Comparison of ENCODE assay signal across 18 mouse cellular contexts in genomic region chr10:39438905-39439304, GRCm38 (mm10).
A peak's percentile ranks its signal among the peaks of the same experiment; 100 is the strongest.
DNase-seq lines count a peak whose midpoint lies in the region; ATAC-seq and TF ChIP-seq lines count a peak whose summit lies in the region.
"Had no signal": no experiment of that assay in that cellular context is flagged by ENCODE, and none has a peak within 500 bp of the region (broad histone marks: within the 10 kb centered on the region; RNA-seq: fewer than 3 reads in every experiment).

No protein-coding gene starts in this region.

- no peaks in the 10 kb centered on the region for H3K36me3 ChIP-seq in hindbrain, embryonic 13.5 days
- no peaks in the 10 kb centered on the region for H3K36me3 ChIP-seq in hindbrain, embryonic 10.5 days
- no peaks in the 10 kb centered on the region for H3K36me3 ChIP-seq in midbrain, embryonic 11.5 days (ENCODE audit: control insufficient read depth, insufficient read depth, low read length)
- H3K36me3 ChIP-seq in midbrain, embryonic 14.5 days (ENCODE audit: control insufficient read depth, insufficient read depth, low read length): no peaks in the 10 kb centered on the region
- no peaks in the 10 kb centered on the region for H3K36me3 ChIP-seq in hindbrain, postnatal 0 days (ENCODE audit: insufficient read depth, low read length)
- H3K36me3 ChIP-seq: embryonic facial prominence, embryonic 13.5 days; heart, embryonic 12.5 days; intestine, embryonic 15.5 days had no signal

- no peak overlapping the region for H3K4me2 ChIP-seq in hindbrain, embryonic 13.5 days
- no peak overlapping the region for H3K4me2 ChIP-seq in midbrain, embryonic 11.5 days
- no peak overlapping the region for H3K4me2 ChIP-seq in midbrain, embryonic 14.5 days (ENCODE audit: low read length)
- no peak overlapping the region for H3K4me2 ChIP-seq in hindbrain, postnatal 0 days (ENCODE audit: low read depth, low read length)
- H3K4me2 ChIP-seq: embryonic facial prominence, embryonic 13.5 days; forebrain, embryonic 13.5 days; heart, embryonic 12.5 days; intestine, embryonic 15.5 days had no signal

- H3K27me3 ChIP-seq in hindbrain, embryonic 13.5 days: no peaks in the 10 kb centered on the region
- no peaks in the 10 kb centered on the region for H3K27me3 ChIP-seq in hindbrain, embryonic 10.5 days (ENCODE audit: insufficient read depth, poor library complexity, severe bottlenecking)
- no peaks in the 10 kb centered on the region for H3K27me3 ChIP-seq in midbrain, embryonic 11.5 days (ENCODE audit: control insufficient read depth, insufficient read depth, low read length)
- H3K27me3 ChIP-seq in midbrain, embryonic 14.5 days (ENCODE audit: control insufficient read depth, insufficient read depth, low read length): no peaks in the 10 kb centered on the region
- no peaks in the 10 kb centered on the region for H3K27me3 ChIP-seq in hindbrain, postnatal 0 days (ENCODE audit: insufficient read depth, low read length)
- H3K27me3 ChIP-seq: CH12.LX; embryonic facial prominence, embryonic 13.5 days; forebrain, embryonic 13.5 days; heart, embryonic 12.5 days; intestine, embryonic 15.5 days had no signal

- no peak for TF ChIP-seq CTCF in hindbrain, postnatal 0 days (IDR thresholded peaks at IDR 0.05; ENCODE audit: low read depth)

- DNase-seq in hindbrain, embryonic 10.5 days (ENCODE audit: low spot score): no peak
- DNase-seq in midbrain, embryonic 11.5 days (ENCODE audit: low spot score, missing footprints): peak; percentile 67
- DNase-seq in midbrain, embryonic 14.5 days: no peak
- DNase-seq in Muller cell, postnatal 12 days (ENCODE audit: inconsistent ontology term): peak; percentile 56
- no peak for DNase-seq in hindbrain, postnatal 0 days (ENCODE audit: low spot score)
- no peak for DNase-seq in retina, postnatal 1 day
- DNase-seq: adrenal gland, postnatal 10 days; cerebellum, adult 11-12 months; cerebellum, adult 9-10 months; cerebellum, postnatal 36 days; gastrocnemius, adult 2 months; gastrocnemius, postnatal 25 days had no signal

- 55% methylated on average over 5 of the region's 5 CpGs for WGBS in hindbrain, embryonic 13.5 days
- 67% methylated on average over 5 of the region's 5 CpGs for WGBS in hindbrain, embryonic 10.5 days
- 58% methylated on average over 5 of the region's 5 CpGs for WGBS in midbrain, embryonic 11.5 days
- 73% methylated on average over 5 of the region's 5 CpGs for WGBS in midbrain, embryonic 14.5 days
- 55% methylated on average over 5 of the region's 5 CpGs for WGBS in hindbrain, postnatal 0 days

- 0 out of 2 replicates have a peak overlapping the region, but pooled peaks have one; percentile 37 for H3K27ac ChIP-seq in hindbrain, embryonic 13.5 days
- H3K27ac ChIP-seq in hindbrain, embryonic 10.5 days: no peak overlapping the region
- no peak overlapping the region for H3K27ac ChIP-seq in midbrain, embryonic 11.5 days (ENCODE audit: low read depth, low read length)
- H3K27ac ChIP-seq in midbrain, embryonic 14.5 days (replicated peaks; ENCODE audit: low read depth, low read length): no peak overlapping the region
- H3K27ac ChIP-seq in hindbrain, postnatal 0 days: 0 out of 2 replicates have a peak overlapping the region, but pooled peaks have one; percentile 26
- H3K27ac ChIP-seq: embryonic facial prominence, embryonic 13.5 days; forebrain, embryonic 13.5 days; gastrocnemius, adult 2 months; intestine, embryonic 15.5 days had no signal

- ATAC-seq in hindbrain, embryonic 13.5 days (ENCODE audit: low FRiP score): 0 out of 2 replicates have a peak, but pooled peaks have one; percentile 17
- ATAC-seq in midbrain, embryonic 11.5 days (ENCODE audit: low FRiP score): no peak
- no peak for ATAC-seq in midbrain, embryonic 14.5 days (ENCODE audit: low FRiP score, low TSS enrichment)
- ATAC-seq in hindbrain, postnatal 0 days: no peak
- ATAC-seq: forebrain, embryonic 13.5 days; intestine, embryonic 15.5 days had no signal

- H3K9me3 ChIP-seq in hindbrain, embryonic 13.5 days: no peaks in the 10 kb centered on the region
- no peaks in the 10 kb centered on the region for H3K9me3 ChIP-seq in hindbrain, embryonic 10.5 days
- H3K9me3 ChIP-seq in midbrain, embryonic 11.5 days (ENCODE audit: control insufficient read depth, low read length): no peaks in the 10 kb centered on the region
- H3K9me3 ChIP-seq in midbrain, embryonic 14.5 days (ENCODE audit: control insufficient read depth, low read length): no peaks in the 10 kb centered on the region
- H3K9me3 ChIP-seq in hindbrain, postnatal 0 days (ENCODE audit: low read length): no peaks in the 10 kb centered on the region
- H3K9me3 ChIP-seq: embryonic facial prominence, embryonic 13.5 days; forebrain, embryonic 13.5 days; heart, embryonic 12.5 days; intestine, embryonic 15.5 days had no signal

- H3K9ac ChIP-seq in hindbrain, embryonic 13.5 days: no peak overlapping the region
- no peak overlapping the region for H3K9ac ChIP-seq in midbrain, embryonic 11.5 days (ENCODE audit: low read length)
- H3K9ac ChIP-seq in midbrain, embryonic 14.5 days (replicated peaks; ENCODE audit: low read length): no peak overlapping the region
- no peak overlapping the region for H3K9ac ChIP-seq in hindbrain, postnatal 0 days (replicated peaks; ENCODE audit: low read length)
- H3K9ac ChIP-seq: embryonic facial prominence, embryonic 13.5 days; forebrain, embryonic 13.5 days; heart, embryonic 12.5 days; intestine, embryonic 15.5 days had no signal

- no peak overlapping the region for H3K4me3 ChIP-seq in hindbrain, embryonic 13.5 days
- no peak overlapping the region for H3K4me3 ChIP-seq in hindbrain, embryonic 10.5 days
- H3K4me3 ChIP-seq in midbrain, embryonic 11.5 days (ENCODE audit: low read depth, low read length): no peak overlapping the region
- H3K4me3 ChIP-seq in midbrain, embryonic 14.5 days (replicated peaks; ENCODE audit: low read depth, low read length): no peak overlapping the region
- H3K4me3 ChIP-seq in hindbrain, postnatal 0 days (ENCODE audit: low read length): no peak overlapping the region
- H3K4me3 ChIP-seq: embryonic facial prominence, embryonic 13.5 days; forebrain, embryonic 13.5 days; gastrocnemius, adult 2 months; heart, embryonic 12.5 days; intestine, embryonic 15.5 days had no signal

- H3K4me1 ChIP-seq in hindbrain, embryonic 13.5 days (replicated peaks): peaks cover 53% of the 10 kb centered on the region
- H3K4me1 ChIP-seq in hindbrain, embryonic 10.5 days (replicated peaks): peaks cover 38% of the 10 kb centered on the region
- H3K4me1 ChIP-seq in midbrain, embryonic 11.5 days (ENCODE audit: control insufficient read depth, insufficient read depth, low read length): no peaks in the 10 kb centered on the region; the same call in 1 of the 2 replicates
- H3K4me1 ChIP-seq in midbrain, embryonic 14.5 days (ENCODE audit: control insufficient read depth, insufficient read depth, low read length): peaks cover 19% of the 10 kb centered on the region
- peaks cover 10% of the 10 kb centered on the region; the same call in 1 of the 2 replicates for H3K4me1 ChIP-seq in hindbrain, postnatal 0 days (ENCODE audit: insufficient read depth, low read length)

Comparison
In these comparisons a context has a peak if more than half of its experiments do, and no peak if none do; other contexts are left out.
1. H3K27ac ChIP-seq: peak in hindbrain, embryonic 13.5 days (single experiment) and hindbrain, postnatal 0 days (single experiment); none in hindbrain, embryonic 10.5 days (single experiment), midbrain, embryonic 11.5 days (single experiment) and midbrain, embryonic 14.5 days (single experiment).
2. DNase-seq: peak in midbrain, embryonic 11.5 days (single experiment) and Muller cell, postnatal 12 days (single experiment); none in hindbrain, embryonic 10.5 days (single experiment), midbrain, embryonic 14.5 days (single experiment), hindbrain, postnatal 0 days (single experiment) and retina, postnatal 1 day (single experiment).